Mouse (Mus musculus) MEL (cell line): ENCODE data around the gene Nrxn3. TPM values are rescaled to one million over a fixed set of nuclear protein-coding genes. Genes with fewer than 3 reads are reported as not detected.

ENCODE experiments used
- DNase-seq: peaks from one replicate; pipeline ENCODE4 v3.0.0; 2011; ENCODE audit warnings: low read depth, low spot score
- H3K27ac ChIP-seq: 2 replicates; pipeline ENCODE4 v1.5.1; 2012; ENCODE audit warnings: low read depth, mild to moderate bottlenecking, control low read depth, low read length, moderate library complexity; ENCODE audit not compliant: control insufficient read depth
- H3K27me3 ChIP-seq, 2 experiments: fragments of 150-350 bp in 1 of 2; sonication (generic) in 1 of 2; 2 replicates each; pipeline ENCODE4 v1.6.1; 2012; ENCODE audit warnings: low read length in 2 of 2, mild to moderate bottlenecking in 2 of 2, improper control_type of control experiment in 1 of 2, moderate library complexity in 1 of 2; ENCODE audit not compliant: insufficient read depth in 2 of 2, control insufficient read depth in 1 of 2
- H3K36me3 ChIP-seq, 2 experiments: 2 replicates each; pipeline ENCODE4 v1.6.1; 2012 to 2014; ENCODE audit warnings: low read length in 2 of 2, improper control_type of control experiment in 1 of 2, inconsistent platforms in 1 of 2, mild to moderate bottlenecking in 1 of 2; ENCODE audit not compliant: insufficient read depth in 2 of 2, control insufficient read depth in 1 of 2
- H3K4me1 ChIP-seq, 2 experiments: fragments of 150-350 bp in 1 of 2; sonication (generic) in 1 of 2; 2 replicates each; pipeline ENCODE4 v1.6.1; 2012; ENCODE audit warnings: low read length in 2 of 2, improper control_type of control experiment in 1 of 2, mild to moderate bottlenecking in 1 of 2; ENCODE audit not compliant: insufficient read depth in 2 of 2, control insufficient read depth in 1 of 2
- H3K4me3 ChIP-seq, 2 experiments: fragments of 150-350 bp in 1 of 2; sonication (generic) in 1 of 2; 2 replicates each; pipeline ENCODE4 v1.5.1; 2012; ENCODE audit warnings: low read depth in 2 of 2, low read length in 2 of 2, mild to moderate bottlenecking in 2 of 2, moderate library complexity in 2 of 2, control low read depth in 1 of 2, improper control_type of control experiment in 1 of 2; ENCODE audit not compliant: control insufficient read depth in 1 of 2, insufficient read depth in 1 of 2
- H3K79me2 ChIP-seq: 2 replicates; pipeline ENCODE4 v1.6.1; 2012; ENCODE audit warnings: mild to moderate bottlenecking, low read length, moderate library complexity; ENCODE audit not compliant: control insufficient read depth, poor library complexity, insufficient read depth
- H3K9ac ChIP-seq: 2 replicates; pipeline ENCODE4 v1.6.1; 2012; ENCODE audit warnings: low read depth, mild to moderate bottlenecking, control low read depth, low read length, moderate library complexity; ENCODE audit not compliant: control insufficient read depth, poor library complexity, severe bottlenecking
- H3K9me3 ChIP-seq: fragments of 150-350 bp; sonication (generic); replicated peaks from 2 replicates; pipeline ENCODE4 v1.6.1; 2012; ENCODE audit warnings: mild to moderate bottlenecking, low read length, improper control_type of control experiment, moderate library complexity; ENCODE audit not compliant: insufficient read depth
- CHD2 ChIP-seq: IDR thresholded peaks from 2 replicates; pipeline ENCODE4 v1.6.1; 2011; ENCODE audit warnings: low read length, improper control_type of control experiment
- E2F4 ChIP-seq: IDR thresholded peaks from 2 replicates; pipeline ENCODE4 v1.6.1; 2011; ENCODE audit warnings: low read depth, low read length, improper control_type of control experiment, borderline replicate concordance
- ELF1 ChIP-seq: IDR thresholded peaks from 2 replicates; pipeline ENCODE4 v1.6.1; 2014; ENCODE audit warnings: low read depth, mild to moderate bottlenecking, inconsistent platforms, low read length, improper control_type of control experiment, moderate library complexity
- GABPA ChIP-seq: IDR thresholded peaks from 2 replicates; pipeline ENCODE4 v1.6.1; 2012; ENCODE audit warnings: low read depth, mild to moderate bottlenecking, inconsistent platforms, low read length, improper control_type of control experiment, moderate library complexity
- GATA1 ChIP-seq: IDR thresholded peaks from 2 replicates; pipeline ENCODE4 v1.6.1; 2011; ENCODE audit warnings: low read depth, low read length, improper control_type of control experiment
- HCFC1 ChIP-seq: IDR thresholded peaks from 2 replicates; pipeline ENCODE4 v1.6.1; 2012; ENCODE audit warnings: low read depth, mild to moderate bottlenecking, inconsistent platforms, low read length, improper control_type of control experiment, moderate library complexity
- KAT2A ChIP-seq: conservative IDR thresholded peaks from 2 replicates; pipeline ENCODE4 v1.6.1; 2012; ENCODE audit warnings: low read depth, low read length, improper control_type of control experiment, inconsistent platforms
- MAZ ChIP-seq: IDR thresholded peaks from 2 replicates; pipeline ENCODE4 v1.6.1; 2012; ENCODE audit warnings: low read depth, mild to moderate bottlenecking, inconsistent platforms, low read length, improper control_type of control experiment
- MEF2A ChIP-seq: IDR thresholded peaks from 2 replicates; pipeline ENCODE4 v1.6.1; 2014; ENCODE audit warnings: low read depth, mild to moderate bottlenecking, inconsistent platforms, low read length, improper control_type of control experiment; ENCODE audit not compliant: poor library complexity, insufficient replicate concordance, severe bottlenecking; ENCODE audit errors: extremely low read depth
- MXI1 ChIP-seq: IDR thresholded peaks from 2 replicates; pipeline ENCODE4 v1.6.1; 2011; ENCODE audit warnings: mild to moderate bottlenecking, low read depth, low read length, improper control_type of control experiment
- MYB ChIP-seq: IDR thresholded peaks from 2 replicates; pipeline ENCODE4 v1.6.1; 2011; ENCODE audit warnings: mild to moderate bottlenecking, low read depth, low read length, improper control_type of control experiment
- NELFE ChIP-seq: IDR thresholded peaks from 2 replicates; pipeline ENCODE4 v1.6.1; 2011; ENCODE audit warnings: low read depth, low read length, improper control_type of control experiment
- NRF1 ChIP-seq: IDR thresholded peaks from 2 replicates; pipeline ENCODE4 v1.6.1; 2014; ENCODE audit warnings: low read depth, mild to moderate bottlenecking, inconsistent platforms, low read length, improper control_type of control experiment, moderate library complexity; ENCODE audit not compliant: poor library complexity, insufficient read depth, severe bottlenecking
- POLR2A ChIP-seq, 2 experiments: IDR thresholded peaks; 2 replicates each; pipeline ENCODE4 v1.6.1; 2011 to 2012; ENCODE audit warnings: low read length in 2 of 2, mild to moderate bottlenecking in 2 of 2, control low read depth in 1 of 2, improper control_type of control experiment in 1 of 2, low read depth in 1 of 2, moderate library complexity in 1 of 2; ENCODE audit not compliant: control insufficient read depth in 1 of 2, insufficient read depth in 1 of 2, poor library complexity in 1 of 2
- POLR2AphosphoS2 ChIP-seq: IDR thresholded peaks from 2 replicates; pipeline ENCODE4 v1.6.1; 2011; ENCODE audit warnings: low read length, improper control_type of control experiment
- POLR2AphosphoS5 ChIP-seq: IDR thresholded peaks from 2 replicates; pipeline ENCODE4 v1.6.1; 2012; ENCODE audit warnings: low read depth, borderline replicate concordance, mild to moderate bottlenecking, inconsistent platforms, low read length, moderate library complexity, mixed read lengths
- RAD21 ChIP-seq: IDR thresholded peaks from 2 replicates; pipeline ENCODE4 v1.6.1; 2011; ENCODE audit warnings: mild to moderate bottlenecking, low read depth, low read length, improper control_type of control experiment
- RCOR1 ChIP-seq: IDR thresholded peaks from 2 replicates; pipeline ENCODE4 v1.6.1; 2012; ENCODE audit warnings: low read depth, mild to moderate bottlenecking, inconsistent platforms, low read length, improper control_type of control experiment
- SMC3 ChIP-seq: IDR thresholded peaks from 2 replicates; pipeline ENCODE4 v1.6.1; 2011; ENCODE audit warnings: low read depth, low read length, improper control_type of control experiment
- TBP ChIP-seq: IDR thresholded peaks from 2 replicates; pipeline ENCODE4 v1.8.0; 2011; ENCODE audit warnings: low read depth, low read length, improper control_type of control experiment
- TCF12 ChIP-seq: IDR thresholded peaks from 2 replicates; pipeline ENCODE4 v1.6.1; 2014; ENCODE audit warnings: low read depth, mild to moderate bottlenecking, inconsistent platforms, low read length, improper control_type of control experiment, moderate library complexity
- USF1 ChIP-seq: IDR thresholded peaks from 2 replicates; pipeline ENCODE4 v1.6.1; 2014; ENCODE audit warnings: low read depth, mild to moderate bottlenecking, inconsistent platforms, low read length, improper control_type of control experiment, moderate library complexity
- USF2 ChIP-seq, 2 experiments: IDR thresholded peaks; 2 replicates each; pipeline ENCODE4 v1.6.1; 2011 to 2012; ENCODE audit warnings: improper control_type of control experiment in 2 of 2, low read length in 2 of 2, borderline replicate concordance in 1 of 2, inconsistent platforms in 1 of 2, low read depth in 1 of 2, mild to moderate bottlenecking in 1 of 2; ENCODE audit not compliant: insufficient read depth in 1 of 2
- ZC3H11A ChIP-seq: IDR thresholded peaks from 2 replicates; pipeline ENCODE4 v1.6.1; 2012; ENCODE audit warnings: low read depth, mild to moderate bottlenecking, inconsistent platforms, low read length, improper control_type of control experiment
- ZMIZ1 ChIP-seq: IDR thresholded peaks from 2 replicates; pipeline ENCODE4 v1.6.1; 2012; ENCODE audit warnings: low read depth, mild to moderate bottlenecking, inconsistent platforms, low read length, improper control_type of control experiment, moderate library complexity
- ZNF384 ChIP-seq: IDR thresholded peaks from 2 replicates; pipeline ENCODE4 v1.6.1; 2012; ENCODE audit warnings: low read depth, mild to moderate bottlenecking, inconsistent platforms, low read length, improper control_type of control experiment
- polyA plus RNA-seq, 2 experiments: library from polyadenylated mRNA; stranded (reverse) in 1 of 2; unstranded in 1 of 2; fragments of >175 nt in 1 of 2; fragments of >200 nt in 1 of 2; gene quantifications; 2 replicates each; pipeline versions ENCODE4 v1.2.1 to v1.2.4; 2012; ENCODE audit warnings: low replicate concordance in 2 of 2, low read depth in 1 of 2; ENCODE audit not compliant: insufficient read length in 2 of 2, insufficient read depth in 1 of 2, missing spikeins in 1 of 2
- total RNA-seq: library from RNA; depleted of rRNA; stranded (reverse); fragments of 300-350 nt; gene quantifications from 2 replicates; pipeline ENCODE4 v1.2.3, GENCODE M21; 2012

Nrxn3 gene
- total and polyA plus RNA-seq, 3 experiments: not detected

DNA sequence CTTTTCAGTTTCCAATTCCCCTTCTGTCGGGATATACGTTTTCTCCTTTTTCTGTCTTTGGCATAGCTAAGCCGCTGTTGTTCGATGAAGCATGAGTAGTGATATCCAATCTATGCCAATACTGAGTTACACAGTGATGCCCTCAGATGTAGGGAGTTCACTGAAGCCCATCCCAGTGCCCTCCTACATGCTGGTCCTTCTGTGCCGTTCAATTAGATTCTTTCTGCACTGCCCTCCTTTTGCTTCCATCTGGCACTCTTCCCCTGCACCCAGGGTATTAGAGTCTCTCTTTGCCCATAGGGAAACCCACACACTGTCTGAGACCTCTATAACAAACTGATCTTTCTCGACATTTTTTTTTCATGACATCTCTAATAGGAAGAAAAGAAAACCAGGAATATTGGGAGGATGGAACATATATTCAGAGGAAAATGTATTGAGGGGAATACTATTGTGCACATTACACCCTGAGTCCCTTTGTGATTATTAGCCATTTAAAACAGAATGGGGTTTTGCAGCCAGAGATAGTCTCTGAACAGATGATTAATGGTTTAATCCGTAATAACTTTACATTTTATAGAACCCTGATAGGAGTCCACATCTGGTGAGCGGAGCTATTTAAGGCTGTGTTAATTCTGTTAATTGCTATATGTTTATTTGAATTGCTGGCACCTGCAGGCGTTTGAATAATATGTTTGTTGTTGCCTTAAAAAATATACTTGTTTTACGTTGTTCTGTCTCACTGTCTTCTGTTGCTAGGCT lies 476.3 kb downstream of the Nrxn3 start:
- H3K9me3 ChIP-seq: no peaks in the 10 kb centered on the region
- H3K9ac ChIP-seq: no peak overlapping the region
- H3K27me3 ChIP-seq: no peaks in the 10 kb centered on the region
- no peaks in the 10 kb centered on the region for H3K4me1 ChIP-seq
- no peak overlapping the region for H3K4me3 ChIP-seq
- no peak for TF ChIP-seq MEF2A
- H3K79me2 ChIP-seq: no peaks in the 10 kb centered on the region
- H3K27ac ChIP-seq: no peak overlapping the region
- no peaks in the 10 kb centered on the region for H3K36me3 ChIP-seq
- DNase-seq: no peak

DNA sequence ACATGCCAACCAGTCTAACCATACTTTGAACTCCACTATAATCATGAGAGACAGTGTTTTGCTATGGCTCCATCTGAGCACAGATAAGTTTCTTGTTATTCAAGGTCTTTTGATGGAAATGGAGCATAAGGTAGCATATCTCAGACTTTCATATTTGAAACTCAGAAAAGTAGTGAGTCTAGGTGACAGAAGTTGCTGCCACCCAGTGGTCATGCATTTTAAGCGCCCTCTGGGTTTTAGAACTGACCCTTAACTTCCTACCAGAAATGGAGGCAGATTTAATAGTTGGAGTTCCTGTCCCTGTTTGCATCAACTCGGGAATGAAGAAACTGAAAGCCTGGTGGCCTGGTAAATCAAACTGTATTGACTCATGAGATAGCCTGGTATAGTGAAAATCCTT lies 488.9 kb downstream of the Nrxn3 start:
- Histone ChIP-seq H3K4me1 (no peaks in the 10 kb centered on the region), H3K79me2 (no peaks in the 10 kb centered on the region), H3K9me3 (no peaks in the 10 kb centered on the region), H3K36me3 (no peaks in the 10 kb centered on the region), H3K27ac (no peak overlapping the region), H3K4me3 (no peak overlapping the region), H3K9ac (no peak overlapping the region), H3K27me3 (no peaks in the 10 kb centered on the region)
- TF ChIP-seq KAT2A: no peak
- no peak for TF ChIP-seq MAZ
- no peak for TF ChIP-seq CHD2
- TF ChIP-seq HCFC1: no peak
- TF ChIP-seq E2F4: no peak
- no peak for TF ChIP-seq USF1
- no peak for TF ChIP-seq RCOR1
- no peak for DNase-seq

DNA sequence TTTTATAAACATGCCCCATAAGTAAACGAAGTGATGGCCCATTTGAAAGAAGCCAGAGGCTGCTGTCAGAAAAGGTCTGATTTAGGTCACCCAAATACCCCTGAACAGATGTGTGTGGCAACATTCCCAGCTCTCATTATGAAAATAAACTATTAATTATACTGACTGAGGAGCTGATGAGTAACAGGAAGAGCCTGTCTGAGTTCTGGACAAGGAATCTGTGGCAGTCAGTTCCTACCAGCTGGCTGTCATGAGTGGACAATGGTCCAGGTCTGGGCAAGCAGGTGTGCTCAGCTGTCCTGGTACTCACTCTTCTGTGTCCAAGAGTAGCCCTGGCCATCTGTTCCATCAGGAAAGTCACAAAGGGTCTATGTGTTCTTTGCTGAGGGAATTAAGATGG lies 517.1 kb downstream of the Nrxn3 start:
- no peak for DNase-seq
- no peaks in the 10 kb centered on the region for H3K36me3 ChIP-seq
- H3K79me2 ChIP-seq: no peaks in the 10 kb centered on the region
- H3K4me1 ChIP-seq: no peaks in the 10 kb centered on the region
- H3K9ac ChIP-seq: no peak overlapping the region
- H3K27ac ChIP-seq: no peak overlapping the region
- H3K9me3 ChIP-seq: no peaks in the 10 kb centered on the region
- H3K27me3 ChIP-seq: no peaks in the 10 kb centered on the region
- no peak overlapping the region for H3K4me3 ChIP-seq
- TF ChIP-seq TCF12 (no peak), MXI1 (no peak), TBP (no peak), POLR2AphosphoS2 (no peak), GABPA (no peak), ZMIZ1 (no peak), SMC3 (no peak), GATA1 (no peak), POLR2A (IDR thresholded peaks at IDR 0.05; ENCODE audit: control insufficient read depth in 1 of 2, insufficient read depth in 1 of 2, low read depth in 1 of 2, low read length in 2 of 2, poor library complexity in 1 of 2) (no peak), NELFE (no peak), USF2 (IDR thresholded peaks at IDR 0.05; ENCODE audit: borderline replicate concordance in 1 of 2, insufficient read depth in 1 of 2, low read depth in 1 of 2, low read length in 2 of 2) (no peak), ZC3H11A (no peak), POLR2AphosphoS5 (no peak), ELF1 (no peak), RAD21 (no peak), ZNF384 (no peak), USF1 (no peak), NRF1 (no peak), MYB (no peak)
